In the genomic region with DNA sequence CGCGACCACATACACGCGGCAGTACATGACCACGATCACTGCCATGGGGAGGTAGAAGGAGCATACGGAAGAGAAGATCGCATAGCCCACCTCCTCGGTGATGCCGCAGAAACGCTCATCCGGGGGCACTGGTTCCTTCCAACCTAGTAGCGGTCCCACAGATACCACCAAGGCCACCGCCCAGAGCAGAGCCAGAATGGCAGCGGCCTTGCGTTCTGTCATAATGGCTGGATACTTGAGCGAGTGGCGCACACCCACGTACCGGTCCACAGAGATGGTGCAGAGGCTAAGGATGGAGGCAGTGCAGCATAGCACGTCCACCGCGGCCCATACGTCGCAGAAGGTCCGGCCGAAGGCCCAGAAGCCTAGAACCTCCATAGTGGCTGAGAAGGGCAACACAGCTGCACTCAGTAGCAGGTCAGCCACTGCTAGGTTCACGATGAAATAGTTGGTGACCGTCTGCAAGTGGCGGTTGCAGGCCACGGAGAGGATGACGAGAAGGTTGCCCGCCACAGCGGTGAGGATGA, we compare ENCODE assay signal across 8 mouse cellular contexts. TPM values are rescaled to one million over a fixed set of nuclear protein-coding genes. Genes with fewer than 3 reads are reported as not detected.
DNase-seq lines count a peak whose midpoint lies in the region; ATAC-seq and TF ChIP-seq lines count a peak whose summit lies in the region.

No protein-coding gene starts in this region.

- H3K36me3 ChIP-seq in kidney, postnatal 0 days (ENCODE audit: insufficient read depth, low read length): no peaks in the 10 kb centered on the region
- H3K36me3 ChIP-seq in embryonic facial prominence, embryonic 12.5 days: no peaks in the 10 kb centered on the region
- no peaks in the 10 kb centered on the region for H3K36me3 ChIP-seq in hindbrain, embryonic 14.5 days (replicated peaks; ENCODE audit: control insufficient read depth, insufficient read depth)
- no peaks in the 10 kb centered on the region for H3K36me3 ChIP-seq in midbrain, postnatal 0 days (ENCODE audit: insufficient read depth, low read length)

- no peaks in the 10 kb centered on the region for H3K9me3 ChIP-seq in kidney, postnatal 0 days (replicated peaks; ENCODE audit: low read length)
- H3K9me3 ChIP-seq in embryonic facial prominence, embryonic 12.5 days: no peaks in the 10 kb centered on the region
- H3K9me3 ChIP-seq in hindbrain, embryonic 14.5 days (ENCODE audit: control insufficient read depth, low read length): no peaks in the 10 kb centered on the region
- no peaks in the 10 kb centered on the region for H3K9me3 ChIP-seq in midbrain, postnatal 0 days (ENCODE audit: low read length)

- peaks cover 12% of the 10 kb centered on the region; the same call in 1 of the 2 replicates for H3K4me1 ChIP-seq in kidney, postnatal 0 days (replicated peaks; ENCODE audit: insufficient read depth, low read length)
- H3K4me1 ChIP-seq in embryonic facial prominence, embryonic 12.5 days: peaks cover 7% of the 10 kb centered on the region; the same call in 1 of the 2 replicates
- peaks cover 13% of the 10 kb centered on the region for H3K4me1 ChIP-seq in hindbrain, embryonic 14.5 days (replicated peaks; ENCODE audit: control insufficient read depth, insufficient read depth, low read length)
- H3K4me1 ChIP-seq in midbrain, postnatal 0 days (ENCODE audit: insufficient read depth, low read length): no peaks in the 10 kb centered on the region

- H3K9ac ChIP-seq in kidney, postnatal 0 days (ENCODE audit: low read depth, low read length): peak overlapping the region; percentile 54; the same call in 1 of the 2 replicates
- no peak overlapping the region for H3K9ac ChIP-seq in embryonic facial prominence, embryonic 12.5 days
- H3K9ac ChIP-seq in hindbrain, embryonic 14.5 days: no peak overlapping the region
- H3K9ac ChIP-seq in midbrain, postnatal 0 days (replicated peaks; ENCODE audit: low read length, poor library complexity, severe bottlenecking): no peak overlapping the region

- H3K27me3 ChIP-seq in kidney, postnatal 0 days (ENCODE audit: insufficient read depth, low read length): peaks cover 39% of the 10 kb centered on the region
- peaks cover 88% of the 10 kb centered on the region for H3K27me3 ChIP-seq in embryonic facial prominence, embryonic 12.5 days
- H3K27me3 ChIP-seq in hindbrain, embryonic 14.5 days (ENCODE audit: control insufficient read depth, insufficient read depth, low read length): peaks cover 81% of the 10 kb centered on the region
- peaks cover 67% of the 10 kb centered on the region for H3K27me3 ChIP-seq in midbrain, postnatal 0 days (ENCODE audit: insufficient read depth, low read length)

- H3K4me3 ChIP-seq in kidney, postnatal 0 days (replicated peaks; ENCODE audit: low read depth, low read length): peak overlapping the region; percentile 48
- peak overlapping the region; percentile 48 for H3K4me3 ChIP-seq in embryonic facial prominence, embryonic 12.5 days
- peak overlapping the region; percentile 45 for H3K4me3 ChIP-seq in hindbrain, embryonic 14.5 days (replicated peaks; ENCODE audit: low read length)
- H3K4me3 ChIP-seq in midbrain, postnatal 0 days (ENCODE audit: low read depth, low read length): peak overlapping the region; percentile 43

- TF ChIP-seq CTCF in kidney, postnatal 0 days (IDR thresholded peaks at IDR 0.05; ENCODE audit: low read depth): no peak
- TF ChIP-seq CTCF in midbrain, postnatal 0 days (IDR thresholded peaks at IDR 0.05): no peak

- no peak for ATAC-seq in kidney, postnatal 0 days (replicated peaks; ENCODE audit: low FRiP score, low read depth)
- 0 out of 2 replicates have a peak, but pooled peaks have one; percentile 12 for ATAC-seq in embryonic facial prominence, embryonic 12.5 days (ENCODE audit: insufficient number of reproducible peaks, insufficient read depth, low FRiP score, low TSS enrichment)
- peak; percentile 12; the same call in 1 of the 2 replicates for ATAC-seq in hindbrain, embryonic 14.5 days (ENCODE audit: low FRiP score)
- no peak for ATAC-seq in midbrain, postnatal 0 days (ENCODE audit: low FRiP score)

- peak overlapping the region; percentile 85 for H3K4me2 ChIP-seq in kidney, postnatal 0 days (ENCODE audit: low read length)
- peak overlapping the region; percentile 70 for H3K4me2 ChIP-seq in embryonic facial prominence, embryonic 12.5 days (replicated peaks)
- H3K4me2 ChIP-seq in hindbrain, embryonic 14.5 days (replicated peaks): peak overlapping the region; percentile 80
- H3K4me2 ChIP-seq in midbrain, postnatal 0 days (ENCODE audit: low read depth, low read length, poor library complexity, severe bottlenecking): peak overlapping the region; percentile 73

- WGBS in kidney, postnatal 0 days: 6% methylated on average over 33 of the region's 33 CpGs
- 4% methylated on average over 33 of the region's 33 CpGs for WGBS in embryonic facial prominence, embryonic 12.5 days
- 3% methylated on average over 33 of the region's 33 CpGs for WGBS in hindbrain, embryonic 14.5 days
- 6% methylated on average over 33 of the region's 33 CpGs for WGBS in midbrain, postnatal 0 days

- H3K27ac ChIP-seq in kidney, postnatal 0 days: no peak overlapping the region
- H3K27ac ChIP-seq in embryonic facial prominence, embryonic 12.5 days: no peak overlapping the region
- no peak overlapping the region for H3K27ac ChIP-seq in hindbrain, embryonic 14.5 days
- no peak overlapping the region for H3K27ac ChIP-seq in midbrain, postnatal 0 days (ENCODE audit: low read depth, low read length)

- DNase-seq in kidney, postnatal 0 days (ENCODE audit: low spot score): no peak
- no peak for DNase-seq in kidney, adult 8-10 months
- DNase-seq in hindbrain, embryonic 14.5 days (ENCODE audit: low spot score): no peak
- no peak for DNase-seq in midbrain, postnatal 0 days (ENCODE audit: low spot score)
- DNase-seq in right cerebral cortex, postnatal 14 days: no peak
- DNase-seq in left cerebral cortex, adult 18-20 months (ENCODE audit: low spot score in 2 of 2): no peak
- no peak for DNase-seq in thymus, postnatal 25 days

RNA-seq across cellular contexts. Expression of a gene that starts 0.7 kb away (rescaled TPM):
- polyA plus RNA-seq in kidney, postnatal 0 days (2015; fragmentation: Nextera tagmentation; extraction: Ambion mirVana): 1.3 and 1.6 TPM in 2 replicates
- 0.23 and 0.51 TPM in 2 replicates for polyA plus RNA-seq in embryonic facial prominence, embryonic 12.5 days (2016; fragmentation: Nextera tagmentation; extraction: Ambion mirVana)
- 0.23 and 0.56 TPM in 2 replicates for polyA plus RNA-seq in hindbrain, embryonic 14.5 days (2014; fragmentation: Nextera tagmentation; extraction: Ambion mirVana)
- total RNA-seq in midbrain, postnatal 0 days (2014; rRNA removed): 0.44 and 0.71 TPM in 2 replicates
- polyA plus RNA-seq in midbrain, postnatal 0 days (2015; fragmentation: Nextera tagmentation; extraction: Ambion mirVana): 0.10 and 0.34 TPM in 2 replicates
- total RNA-seq in left cerebral cortex, adult 18-20 months (2021): 10 to 100 TPM; 54.2 to 58.7 TPM

Comparison
In these comparisons a context has a peak if more than half of its experiments do, and no peak if none do; other contexts are left out.
1. ATAC-seq: peak in embryonic facial prominence, embryonic 12.5 days (single experiment) and hindbrain, embryonic 14.5 days (single experiment); none in kidney, postnatal 0 days (single experiment) and midbrain, postnatal 0 days (single experiment).
2. Peak in every context shown above with its lines, with median percentiles within 50 percentile points of each other: H3K4me2 ChIP-seq and H3K4me3 ChIP-seq.